Mouse (Mus musculus): ENCODE data around the gene Sipa1l2.
"Not testable (repeated sequence)": the region's sequence is repeated elsewhere in the genome, so short reads cannot be mapped to it uniquely, and the experiment has no call there.

Gene Sipa1l2

DNA sequence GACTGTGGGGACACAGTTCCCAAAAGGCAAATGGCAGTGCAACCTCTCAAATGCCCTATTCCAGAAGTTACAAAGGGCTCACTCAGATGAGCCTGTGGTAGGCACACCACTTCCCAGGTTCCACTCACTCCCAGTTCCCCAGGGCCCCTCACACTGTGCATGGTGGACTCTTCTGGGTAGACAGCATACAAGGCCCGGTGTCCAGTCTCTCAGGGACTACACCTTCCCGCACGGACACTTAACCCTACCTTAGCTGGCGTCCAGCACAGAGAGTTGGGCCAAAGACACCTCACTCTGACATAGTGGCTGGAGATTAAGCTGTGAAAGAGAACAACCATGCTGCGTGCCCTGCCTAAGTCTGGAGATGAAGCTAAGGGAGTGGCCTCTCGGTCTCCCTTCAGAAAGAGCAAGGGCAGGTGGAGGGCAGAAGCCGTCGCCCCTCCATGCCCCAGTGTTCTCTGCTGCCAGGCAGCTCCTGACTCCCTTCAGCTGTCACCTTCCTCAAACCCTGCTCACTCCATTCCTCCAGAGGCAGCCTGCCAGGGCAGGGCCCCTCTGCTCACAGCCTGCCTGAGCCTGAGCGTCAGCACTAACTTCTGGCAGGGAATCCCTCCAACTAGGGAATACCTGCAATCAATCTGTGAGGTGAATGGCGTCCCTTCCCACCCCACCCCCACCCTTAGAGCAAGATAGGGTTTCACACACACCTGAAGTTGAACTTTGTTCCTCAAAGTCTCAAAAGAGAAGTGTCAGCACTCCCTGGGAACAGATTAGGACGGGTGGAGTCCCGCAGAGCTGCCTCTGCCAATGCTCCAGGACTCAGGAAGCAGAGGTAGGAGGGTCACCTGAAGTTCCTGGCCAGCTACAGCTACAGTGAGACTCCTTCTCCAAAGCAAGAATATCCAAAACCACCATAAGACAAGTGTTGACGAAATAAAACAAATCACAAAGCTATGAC lies 30.3 kb downstream of the Sipa1l2 start:
- DNase-seq (ENCODE audit: low spot score in 2 of 2): no peak

DNA sequence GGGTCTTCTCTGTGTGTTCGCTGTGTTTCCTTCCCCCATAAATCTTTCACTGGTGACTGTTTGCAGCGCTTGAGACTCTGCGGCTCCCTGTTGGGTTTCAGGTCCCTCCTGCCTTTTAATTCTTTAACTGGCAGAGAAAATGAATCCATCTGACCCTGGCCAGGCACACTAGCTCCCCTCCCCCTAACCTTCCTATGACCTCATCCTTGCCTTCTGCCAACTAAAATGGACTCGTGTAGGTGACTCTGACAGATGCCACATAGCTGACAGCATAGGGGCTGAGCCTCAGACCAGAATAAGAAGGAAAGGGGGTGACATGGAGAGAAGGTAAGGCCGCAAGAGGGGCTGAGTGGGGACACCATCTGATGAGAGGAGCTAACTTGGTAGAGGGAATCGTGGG lies 31.3 kb downstream of the Sipa1l2 start:
- no peak for DNase-seq (ENCODE audit: low spot score in 2 of 2)

DNA sequence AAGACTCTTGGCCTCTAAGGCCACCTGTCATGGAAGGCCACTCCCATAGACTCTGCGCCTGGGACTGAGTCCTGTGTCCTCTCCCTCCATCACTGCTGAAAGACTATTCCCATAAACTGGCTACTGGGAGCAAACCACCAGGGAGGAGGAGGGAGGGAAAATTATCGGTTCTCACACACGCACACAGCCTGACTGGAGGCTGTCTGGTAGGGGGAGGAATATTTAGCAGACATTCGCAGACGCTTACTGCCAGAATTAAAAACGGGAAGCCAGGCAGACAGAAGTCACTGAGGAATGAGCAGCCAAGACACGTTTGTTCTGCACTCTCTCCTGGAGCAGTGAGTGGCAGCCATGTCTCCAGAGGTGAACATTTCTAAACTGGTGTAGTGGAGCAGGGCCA lies 35.9 kb downstream of the Sipa1l2 start:
- DNase-seq (ENCODE audit: low spot score in 2 of 2): peak in 1 of 2 experiments; percentile 50

DNA sequence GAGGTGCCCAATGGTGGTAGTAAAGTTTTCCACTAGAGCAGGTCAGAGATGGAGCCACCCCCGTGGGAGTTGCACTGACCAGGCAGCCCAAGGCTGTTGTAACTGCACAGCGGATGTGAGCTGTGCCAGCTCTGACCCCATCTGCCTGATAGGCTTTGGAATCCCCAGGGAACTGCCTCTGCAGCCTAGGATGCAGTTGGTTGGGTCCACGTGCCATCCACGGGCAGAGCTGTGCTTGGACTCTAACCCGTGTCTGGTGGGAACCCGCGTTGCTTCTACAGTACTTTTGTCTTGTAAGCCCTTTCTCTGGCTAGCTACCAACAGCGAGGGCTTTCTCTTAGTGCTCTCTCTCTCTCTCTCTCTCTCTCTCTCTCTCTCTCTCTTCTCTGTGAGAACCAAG lies 36.7 kb downstream of the Sipa1l2 start:
- DNase-seq (ENCODE audit: low spot score in 2 of 2): no peak

DNA sequence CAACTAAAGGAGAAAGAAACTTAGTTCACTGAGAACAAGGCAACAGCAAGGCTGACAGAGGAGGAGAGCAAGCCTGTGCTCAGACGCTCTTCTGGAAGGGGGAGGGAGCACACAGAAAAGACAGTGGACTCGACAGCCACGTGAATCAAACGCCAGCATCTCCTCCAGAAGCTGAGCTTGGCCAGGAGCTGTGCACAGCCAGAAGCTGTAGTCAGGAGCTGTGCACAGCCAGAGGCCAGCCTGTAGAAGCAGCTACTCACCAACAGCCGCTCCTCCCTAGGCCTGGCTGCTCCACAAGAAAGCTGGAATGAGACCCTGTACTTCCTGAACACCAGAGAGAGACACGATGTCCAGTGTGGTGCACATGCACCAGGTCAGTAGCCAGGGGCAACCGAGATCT lies 37.4 kb downstream of the Sipa1l2 start:
- no peak for DNase-seq (ENCODE audit: low spot score in 2 of 2)

DNA sequence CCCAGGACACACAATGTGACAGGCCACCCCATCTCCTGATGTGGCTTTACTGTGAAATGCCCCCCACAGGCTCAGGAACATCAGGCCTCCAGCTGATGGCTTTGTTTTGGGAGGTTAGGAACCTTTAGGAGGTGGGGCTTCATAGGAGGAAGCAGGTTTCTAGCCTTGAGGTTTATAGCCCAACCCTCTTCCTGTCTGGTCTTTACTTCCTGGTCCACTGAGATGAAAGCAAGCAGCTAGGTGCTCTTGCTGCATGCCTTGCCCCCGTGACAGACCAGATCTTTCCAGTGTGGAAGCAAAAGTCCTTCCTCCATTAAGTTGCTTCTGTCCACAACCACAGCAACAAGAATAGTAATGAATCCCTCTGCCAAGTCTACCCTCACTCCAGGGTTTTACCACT lies 38.0 kb downstream of the Sipa1l2 start:
- no peak for DNase-seq (ENCODE audit: low spot score in 2 of 2)

DNA sequence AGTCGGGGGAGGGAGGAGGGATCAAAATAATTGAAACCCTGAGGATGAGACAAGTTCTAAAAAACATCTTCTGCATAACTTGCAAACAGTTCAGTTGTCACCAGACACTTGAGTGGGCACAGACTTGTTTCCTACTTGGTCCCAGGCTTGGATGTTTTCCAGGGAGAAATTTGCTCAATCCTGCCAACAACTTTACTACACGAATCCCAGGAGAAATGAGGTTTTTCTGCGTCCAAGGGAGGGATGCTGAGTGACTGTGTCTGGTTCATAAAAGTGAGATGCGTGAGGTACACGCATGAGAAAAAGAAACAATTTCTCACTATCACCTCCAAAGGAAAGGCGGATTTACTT lies 38.5 kb downstream of the Sipa1l2 start:
- DNase-seq (ENCODE audit: low spot score in 2 of 2): no peak

DNA sequence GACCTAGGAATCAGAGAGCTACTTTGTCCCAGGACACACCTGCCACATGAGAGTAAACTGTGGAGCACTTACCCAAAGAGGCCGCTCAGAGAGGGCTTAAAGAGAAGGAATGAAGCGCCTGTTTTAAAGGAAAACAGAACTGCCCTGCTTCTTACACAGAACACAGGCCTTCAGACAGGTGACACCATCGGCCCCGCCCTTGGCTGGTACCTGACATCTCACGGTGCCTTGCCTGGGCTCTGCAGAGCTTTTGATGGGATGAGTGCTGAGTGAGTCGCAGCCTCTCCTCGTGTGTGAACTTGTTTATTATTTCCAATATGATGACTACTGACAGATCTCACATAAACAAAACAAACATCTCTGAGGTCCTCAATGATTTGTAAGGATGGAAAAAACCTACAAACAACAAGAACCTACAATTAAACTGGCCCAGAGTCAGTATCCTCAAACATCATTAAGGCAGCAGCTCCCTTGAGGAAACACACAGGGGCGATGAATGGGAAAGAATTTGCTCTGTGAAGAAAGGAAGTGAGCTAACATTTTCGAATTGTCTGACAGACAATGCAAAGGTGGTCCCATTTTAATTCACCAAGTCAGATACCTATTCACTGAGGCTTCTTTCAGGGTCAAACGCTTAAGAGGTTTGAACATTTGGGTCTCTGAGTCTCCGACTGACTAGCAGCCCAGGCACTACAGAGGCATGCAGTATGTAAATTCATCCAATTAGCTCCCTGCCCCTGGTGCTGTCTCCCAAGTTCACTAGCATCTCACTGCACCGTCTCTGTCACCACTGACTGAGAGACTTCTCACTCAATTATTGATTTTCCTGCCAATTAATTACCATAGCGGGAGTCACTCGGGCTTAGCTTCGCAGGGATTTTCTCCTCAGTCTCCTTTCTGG lies 39.2 kb downstream of the Sipa1l2 start:
- DNase-seq (ENCODE audit: low spot score in 2 of 2): no peak

DNA sequence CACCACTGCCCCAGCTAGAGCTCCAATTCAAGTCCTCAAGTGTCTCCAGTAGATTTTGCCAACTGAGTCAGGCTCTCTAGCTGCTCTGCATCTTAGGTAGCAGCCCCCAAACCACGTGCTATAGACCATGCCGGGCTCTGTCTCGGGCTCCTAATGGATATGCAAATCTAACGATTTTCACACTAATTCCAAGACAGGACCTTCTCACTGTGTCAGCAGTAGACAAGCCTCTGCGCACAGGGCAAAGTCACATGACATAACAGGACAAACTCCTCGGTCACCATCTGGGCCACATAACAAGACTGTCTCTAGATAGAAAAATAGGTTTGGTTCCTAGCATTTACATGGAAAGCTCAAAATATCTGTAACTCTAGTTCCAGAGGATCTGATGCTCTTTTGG lies 40.6 kb downstream of the Sipa1l2 start:
- DNase-seq (ENCODE audit: low spot score in 2 of 2): no peak

DNA sequence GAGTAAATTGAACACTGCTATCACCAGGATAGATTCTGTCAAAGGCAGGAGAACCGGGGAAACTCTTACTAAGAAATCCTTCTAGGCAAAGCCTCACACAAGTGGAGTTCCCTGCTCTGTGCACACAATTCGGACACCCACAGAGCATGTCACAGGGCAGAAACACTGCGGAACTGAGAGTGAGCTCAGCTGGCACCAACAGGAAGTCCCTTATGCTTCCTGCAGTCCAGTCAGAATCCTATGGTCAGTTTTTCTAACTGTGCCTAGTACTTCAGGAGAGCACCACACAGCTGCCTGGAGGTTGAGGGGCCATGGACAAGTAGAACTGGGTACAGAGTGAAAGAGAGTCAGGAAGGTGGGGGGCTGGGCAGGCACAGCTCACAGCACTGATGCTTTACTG lies 41.7 kb downstream of the Sipa1l2 start:
- DNase-seq (ENCODE audit: low spot score in 2 of 2): no peak

DNA sequence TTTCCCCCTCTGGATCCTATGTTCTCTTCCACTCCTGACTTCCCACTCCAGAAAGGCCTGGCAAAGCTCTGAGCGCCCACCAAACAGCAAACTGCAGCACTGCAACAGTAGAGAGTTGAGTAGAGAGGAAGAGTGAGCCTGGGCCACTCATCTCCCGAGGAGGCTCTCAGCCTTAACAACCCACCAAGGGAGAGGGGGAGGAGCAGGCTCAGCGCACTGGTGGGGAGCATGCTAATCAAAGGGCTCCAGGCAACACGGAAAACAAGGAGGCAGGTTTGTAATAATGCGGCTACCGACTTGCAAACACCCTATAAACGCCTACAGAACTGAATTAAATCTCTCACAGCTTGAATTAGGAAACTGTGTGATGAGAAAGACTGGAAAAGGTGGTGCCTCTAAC lies 42.6 kb downstream of the Sipa1l2 start:
- no peak for DNase-seq (ENCODE audit: low spot score in 2 of 2)

DNA sequence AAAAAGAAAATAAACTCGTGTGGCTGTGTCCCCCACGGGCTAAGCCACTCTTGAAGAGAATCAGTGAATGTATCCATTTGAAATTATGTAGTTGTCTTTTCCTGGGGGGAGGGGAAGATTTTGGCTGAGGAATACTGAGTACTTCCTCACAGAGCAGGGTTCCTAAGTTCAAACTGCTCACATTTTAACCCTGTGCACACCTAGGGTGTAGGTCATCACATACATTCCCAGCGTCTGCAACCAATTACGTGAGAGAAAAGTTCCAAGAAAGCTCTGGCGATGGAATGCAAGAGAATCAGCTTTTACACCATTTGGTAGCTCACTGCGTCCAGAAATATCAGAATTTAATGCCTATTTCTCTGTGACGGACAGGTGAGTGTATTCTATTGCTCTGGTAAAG lies 43.0 kb downstream of the Sipa1l2 start:
- no peak for DNase-seq (ENCODE audit: low spot score in 2 of 2)

DNA sequence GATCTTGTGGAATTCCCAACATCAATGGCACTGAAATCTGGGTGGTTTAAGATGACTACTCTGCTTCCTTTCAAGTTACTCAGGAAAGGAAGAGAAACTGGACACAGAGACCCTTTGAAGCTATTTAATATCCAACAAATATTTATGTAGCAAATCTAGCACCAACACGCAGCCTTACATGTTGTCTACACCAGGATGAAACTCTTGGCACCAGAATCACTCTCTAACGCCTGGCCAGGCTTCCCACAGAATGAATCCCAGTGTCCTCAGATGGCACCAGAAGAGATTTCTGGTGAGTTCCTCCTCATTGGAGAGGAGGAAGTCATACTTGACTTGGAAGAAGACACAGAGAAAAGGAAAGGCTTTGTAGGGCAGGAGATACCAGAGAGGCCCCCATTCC lies 45.1 kb downstream of the Sipa1l2 start:
- no peak for DNase-seq (ENCODE audit: low spot score in 2 of 2)

DNA sequence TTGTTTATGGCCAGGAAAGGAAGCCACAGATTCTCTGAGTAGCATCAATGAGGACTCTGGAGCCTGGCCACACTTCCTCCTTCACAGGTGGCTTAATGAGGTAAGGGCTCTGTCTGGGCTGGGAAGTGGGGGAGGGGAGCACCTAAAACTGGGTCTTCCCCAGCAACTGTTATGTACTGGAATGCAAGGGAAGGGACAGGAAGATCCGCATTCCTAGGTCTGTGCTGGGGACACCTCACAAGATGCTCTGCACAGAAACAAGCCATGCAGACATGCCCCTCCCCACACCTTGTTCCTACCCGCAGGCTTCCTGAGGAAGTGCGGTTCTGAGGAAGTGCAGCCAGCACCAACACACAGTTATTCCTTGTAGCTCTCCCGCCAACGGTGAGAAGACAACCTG lies 46.4 kb downstream of the Sipa1l2 start:
- no peak for DNase-seq (ENCODE audit: low spot score in 2 of 2)

DNA sequence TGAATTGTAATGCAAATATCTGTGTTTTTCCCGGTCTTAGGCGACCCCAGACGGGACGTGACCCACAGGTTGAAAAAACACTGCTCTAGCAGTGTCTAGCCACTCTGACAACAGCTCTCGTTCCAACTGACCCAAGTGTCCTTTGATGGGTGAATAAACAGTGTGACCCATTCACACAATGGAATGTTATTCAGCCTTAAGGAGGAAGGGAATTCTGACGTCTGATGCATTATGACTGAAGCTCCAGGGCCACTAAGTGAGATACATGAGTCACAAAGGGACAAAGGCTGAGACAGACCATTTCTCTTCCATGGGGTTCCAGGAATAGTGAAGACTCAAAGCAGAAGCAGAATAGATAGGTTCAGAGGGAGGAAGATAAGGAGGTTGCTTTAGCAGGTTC lies 47.5 kb downstream of the Sipa1l2 start:
- no peak for DNase-seq (ENCODE audit: low spot score in 2 of 2)

DNA sequence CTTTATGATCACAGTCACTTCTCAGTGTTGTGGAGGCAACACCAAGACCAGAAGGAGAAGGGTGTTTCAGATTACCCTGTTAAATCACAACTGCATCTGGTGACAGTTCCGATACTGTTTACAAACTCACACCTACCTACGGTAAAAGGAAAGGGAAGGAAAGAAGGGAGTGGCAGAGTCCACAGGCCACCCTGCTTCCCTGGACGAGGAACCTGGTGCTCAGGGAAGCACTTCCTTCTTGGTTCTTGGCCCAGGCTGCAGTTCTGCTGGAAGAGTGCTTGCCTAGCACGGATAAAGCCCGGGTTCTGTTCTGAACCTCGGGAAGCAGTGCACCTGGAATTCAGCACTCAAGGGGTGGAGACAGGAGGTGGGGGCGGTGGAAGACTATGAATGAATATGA lies 48.5 kb downstream of the Sipa1l2 start:
- DNase-seq (ENCODE audit: low spot score in 2 of 2): no peak

DNA sequence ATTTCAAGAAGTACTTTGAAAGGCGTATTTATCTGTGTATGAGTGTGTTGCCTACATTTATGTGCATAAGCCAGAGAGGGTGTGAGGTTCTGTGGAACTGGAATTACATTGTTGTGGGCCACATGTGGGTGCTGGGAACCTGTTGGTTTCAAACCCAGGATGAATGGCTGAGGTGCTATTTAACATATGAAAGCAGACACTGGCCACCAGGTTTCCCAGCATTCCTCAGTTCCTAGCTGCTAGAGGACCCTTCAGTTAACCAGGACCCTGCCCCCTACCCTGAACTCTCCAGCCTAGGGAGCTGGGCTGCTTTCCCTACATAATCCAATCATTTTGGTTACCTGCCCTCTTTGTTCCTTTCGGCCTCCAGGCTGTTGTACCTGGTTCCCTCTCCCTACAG lies 49.3 kb downstream of the Sipa1l2 start:
- DNase-seq (ENCODE audit: low spot score in 2 of 2): not testable (repeated sequence)

DNA sequence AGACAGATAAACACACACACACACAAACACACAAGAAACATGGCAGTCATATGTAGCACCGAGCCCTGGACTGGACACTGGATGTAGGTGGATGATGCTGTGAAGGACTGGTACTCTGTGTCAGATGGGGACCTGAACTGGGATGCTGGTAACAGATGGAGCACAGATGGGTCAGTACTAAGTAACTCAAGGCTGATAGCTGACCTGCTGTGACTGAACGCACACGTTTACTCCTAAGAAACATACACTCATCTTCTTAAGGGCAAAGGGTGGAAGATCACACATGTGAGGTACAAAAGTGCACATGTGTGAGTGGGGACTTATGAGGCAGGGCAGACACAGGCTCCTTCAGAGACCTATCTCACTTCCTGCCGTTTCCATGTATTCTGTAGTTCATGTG lies 50.7 kb downstream of the Sipa1l2 start:
- no peak for DNase-seq (ENCODE audit: low spot score in 2 of 2)

DNA sequence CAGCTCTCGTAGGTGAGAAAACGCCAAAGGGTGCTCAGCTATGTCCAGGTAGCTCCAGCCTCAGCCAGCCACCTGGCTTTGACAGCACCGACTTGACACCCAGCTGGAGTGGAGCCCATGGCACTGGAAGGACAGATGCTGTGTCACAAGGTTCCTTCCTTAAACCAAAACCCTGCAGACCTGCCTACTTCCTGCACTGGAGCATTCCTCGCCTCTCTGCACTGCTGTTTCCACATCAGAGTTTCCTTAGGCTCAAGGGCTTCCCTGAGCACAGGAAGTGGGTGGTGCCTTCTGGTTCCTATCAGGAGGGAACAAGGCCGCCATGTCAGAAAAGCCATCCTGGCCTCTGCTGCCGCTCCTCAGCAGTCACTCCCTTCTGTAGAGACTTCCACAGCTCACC lies 51.3 kb downstream of the Sipa1l2 start:
- DNase-seq (ENCODE audit: low spot score in 2 of 2): no peak

DNA sequence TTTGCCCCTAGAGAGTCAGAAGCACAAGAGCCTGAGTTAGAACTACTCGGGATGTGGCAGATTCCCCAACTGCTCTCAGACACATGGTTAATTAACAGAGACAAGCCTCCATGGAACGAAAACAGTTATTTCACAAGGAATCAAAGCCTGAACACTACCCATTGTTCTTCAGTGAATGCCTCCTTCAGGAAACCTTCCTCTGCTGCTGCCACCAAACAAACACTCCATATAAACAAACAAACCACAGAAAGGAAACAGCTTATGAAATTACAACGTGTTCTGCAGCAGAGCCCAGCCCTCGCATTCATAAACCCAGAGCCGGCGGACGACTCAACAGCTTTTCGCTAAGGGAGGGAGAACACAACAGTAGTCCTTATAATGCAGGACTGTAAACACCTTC lies 52.2 kb downstream of the Sipa1l2 start:
- DNase-seq (ENCODE audit: low spot score in 2 of 2): no peak

DNA sequence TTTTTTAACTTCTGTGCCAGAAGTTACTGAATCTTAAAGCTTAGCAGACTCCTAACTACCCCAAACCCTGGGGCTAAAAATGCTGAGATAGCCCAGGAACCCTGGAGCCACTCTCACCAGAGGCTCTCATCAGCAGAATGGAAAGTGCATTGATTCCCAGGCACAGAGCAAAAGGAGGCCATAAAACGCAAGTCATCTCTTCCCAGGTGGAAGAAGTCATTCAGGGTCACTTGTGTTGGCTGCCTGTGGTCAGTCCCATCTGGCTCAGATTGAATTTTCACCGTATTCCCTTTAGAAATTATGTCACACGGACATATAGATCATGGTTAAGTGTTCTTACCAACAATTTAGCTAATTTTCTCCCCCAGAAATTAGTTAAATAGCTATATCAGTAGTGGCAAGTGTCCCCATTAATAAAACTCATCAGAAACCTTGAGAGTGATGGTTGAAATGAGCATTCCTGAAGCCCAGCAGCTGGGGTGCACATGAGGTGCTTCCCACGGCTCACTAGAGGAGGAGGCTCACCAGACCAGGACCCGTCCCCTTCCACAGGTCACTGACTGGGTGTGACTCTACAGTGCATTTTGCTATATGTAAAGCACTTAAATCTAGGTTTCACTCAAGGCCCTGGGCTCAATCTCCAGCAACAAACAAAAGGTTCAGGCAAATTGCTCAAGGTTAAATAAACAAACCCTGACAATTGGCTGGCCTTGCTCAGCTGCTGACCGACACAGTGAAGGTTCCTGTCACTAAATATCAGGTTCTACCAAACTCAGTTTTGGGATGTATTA lies 53.3 kb downstream of the Sipa1l2 start:
- DNase-seq (ENCODE audit: low spot score in 2 of 2): no peak

DNA sequence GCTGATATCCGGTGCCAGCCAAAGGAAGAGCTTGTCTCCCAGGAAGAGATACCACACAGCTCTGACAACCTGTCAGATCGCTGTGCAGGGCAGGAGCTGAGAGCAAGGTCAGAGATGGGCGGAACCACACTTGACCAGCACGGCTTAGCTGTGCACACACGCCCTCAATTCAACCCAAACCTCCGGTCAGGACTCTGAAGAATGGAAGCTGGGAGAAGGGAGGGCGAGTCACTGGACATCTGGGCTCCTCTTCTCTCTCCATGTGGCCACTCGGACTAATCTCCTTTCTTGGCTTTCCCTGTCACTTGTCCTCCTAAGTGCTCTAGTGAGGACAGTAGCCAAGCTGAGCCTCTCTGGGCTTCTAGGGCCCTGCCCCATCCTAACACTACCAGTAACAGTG lies 53.9 kb downstream of the Sipa1l2 start:
- no peak for DNase-seq (ENCODE audit: low spot score in 2 of 2)
